Mouse (Mus musculus): ENCODE data around the gene A530084C06Rik.

DNA sequence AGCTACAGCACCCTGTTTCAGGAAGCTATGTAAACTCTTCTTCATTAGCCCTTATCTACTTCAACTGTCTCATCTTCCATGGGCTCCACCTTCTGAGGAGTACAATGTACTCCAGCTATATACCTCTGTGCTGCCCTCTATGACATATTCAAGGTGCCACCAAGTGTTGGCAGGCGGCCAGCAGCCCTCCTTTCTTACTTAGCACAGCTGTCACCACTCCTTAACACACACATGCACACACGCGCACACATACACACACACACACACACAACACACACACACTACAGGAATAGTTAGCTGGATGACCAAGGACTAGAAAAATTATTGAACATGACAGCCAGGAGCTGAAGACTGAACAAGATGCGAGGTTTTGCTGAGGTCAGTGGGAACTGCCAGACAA lies 34.2 kb downstream of the A530084C06Rik start:
- TF ChIP-seq CTCF (IDR thresholded peaks at IDR 0.05; ENCODE audit: extremely low read depth, insufficient read depth, low read length) (no peak), POLR2A (IDR thresholded peaks at IDR 0.05; ENCODE audit: extremely low read depth, insufficient read depth, low read length) (no peak)

Data from cortical plate, adult 2 months (tissue).